Mouse (Mus musculus) stomach, postnatal 0 days (tissue): ENCODE measurements around the gene Pip4k2c.

Source experiments
- CTCF ChIP-seq: IDR thresholded peaks from 2 replicates; pipeline ENCODE4 v1.5.1; 2016; ENCODE audit warnings: antibody characterized with exemption, low read depth, mild to moderate bottlenecking, moderate library complexity
- EP300 ChIP-seq: optimal IDR thresholded peaks from 2 replicates; pipeline ENCODE3; 2016; ENCODE audit warnings: antibody characterized with exemption

- TF ChIP-seq CTCF (no peak), EP300 (no peak)
Measured at GRCm38 (mm10) chr10:127238241-127238824, 26.9 kb upstream of the Pip4k2c start.
